Mouse (Mus musculus) ES-E14 (cell line): Measurements from ENCODE around the gene Ganab.

ENCODE experiments used
- CHD2 ChIP-seq: IDR thresholded peaks from 2 replicates; pipeline ENCODE4 v1.6.1; 2014; ENCODE audit warnings: mild to moderate bottlenecking, low read depth, low read length, inconsistent platforms
- MAFK ChIP-seq: IDR thresholded peaks from 2 replicates; pipeline ENCODE4 v1.6.1; 2014; ENCODE audit warnings: mild to moderate bottlenecking, low read depth, low read length, inconsistent platforms; ENCODE audit not compliant: insufficient read depth

DNA sequence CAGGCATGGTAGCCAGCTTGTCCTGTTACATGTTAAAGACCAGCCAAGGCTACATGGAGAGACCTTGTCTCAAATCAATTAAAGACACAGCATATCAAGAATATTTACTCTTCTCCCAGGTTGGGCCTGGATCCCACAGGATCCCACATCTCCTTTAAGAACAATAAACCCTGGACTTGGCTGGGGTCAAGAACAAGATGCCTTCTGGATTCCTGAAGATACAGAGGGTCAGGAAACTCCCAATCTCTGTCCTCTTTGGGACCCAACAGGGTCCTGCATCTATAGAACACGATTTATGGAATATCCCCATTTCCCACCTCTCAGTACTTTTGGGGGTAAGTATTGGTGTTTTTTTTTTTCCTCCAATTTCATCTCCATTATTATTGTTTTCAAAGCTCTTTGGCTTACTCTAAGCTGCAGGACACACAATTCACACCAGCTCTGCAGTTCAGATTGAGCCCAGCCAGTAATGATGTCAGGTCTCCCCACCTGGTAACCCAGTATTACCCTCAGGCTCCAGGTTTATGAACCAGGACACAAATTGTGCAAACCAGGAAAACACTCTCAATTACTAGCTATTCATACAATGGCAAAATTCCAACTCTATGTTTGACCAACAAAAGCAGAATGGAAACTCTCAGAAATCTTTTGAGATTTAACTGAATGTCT lies 10.8 kb upstream of the Ganab start:
- no peak for TF ChIP-seq CHD2
- TF ChIP-seq MAFK = no peak
